Mouse (Mus musculus) kidney, embryonic 14.5 days (tissue): ENCODE results near the gene Zfp280d. TPM values are rescaled to one million over a fixed set of nuclear protein-coding genes. Genes with fewer than 3 reads are reported as not detected.

Experiments used
- ATAC-seq: fragments of 200-750 bp; cut with Nextera tagmentation; 2 replicates; pipeline ENCODE4 v1.8.0; 2017; ENCODE audit warnings: moderate number of reproducible peaks, mild to moderate bottlenecking, moderate TSS enrichment, moderate library complexity; ENCODE audit not compliant: low FRiP score, low TSS enrichment
- H3K27ac ChIP-seq: fragments of 300-500 bp; sonication (generic); 2 replicates; pipeline ENCODE4 v1.5.1; 2014; ENCODE audit warnings: low read depth, mild to moderate bottlenecking, low read length, moderate library complexity, mixed read lengths
- H3K27me3 ChIP-seq: fragments of 300-500 bp; sonication (generic); 2 replicates; pipeline ENCODE4 v1.6.1; 2014; ENCODE audit warnings: mild to moderate bottlenecking, low read length; ENCODE audit not compliant: control insufficient read depth, insufficient read depth
- H3K36me3 ChIP-seq: fragments of 300-500 bp; sonication (generic); 2 replicates; pipeline ENCODE4 v1.6.1; 2014; ENCODE audit warnings: low read length, mixed read lengths; ENCODE audit not compliant: control insufficient read depth, insufficient read depth
- H3K4me1 ChIP-seq: fragments of 300-500 bp; sonication (generic); 2 replicates; pipeline ENCODE4 v1.6.1; 2014; ENCODE audit warnings: low read length, mixed read lengths; ENCODE audit not compliant: control insufficient read depth, insufficient read depth
- H3K4me2 ChIP-seq: fragments of 300-500 bp; sonication (generic); replicated peaks from 2 replicates; pipeline ENCODE4 v1.6.1; 2014; ENCODE audit warnings: low read depth, mild to moderate bottlenecking, low read length
- H3K4me3 ChIP-seq: fragments of 300-500 bp; sonication (generic); 2 replicates; pipeline ENCODE4 v1.5.1; 2014; ENCODE audit warnings: mild to moderate bottlenecking, low read length
- H3K9ac ChIP-seq: fragments of 300-500 bp; sonication (generic); 2 replicates; pipeline ENCODE4 v1.6.1; 2014; ENCODE audit warnings: low read depth, mild to moderate bottlenecking, low read length, moderate library complexity
- H3K9me3 ChIP-seq: fragments of 300-500 bp; sonication (generic); 2 replicates; pipeline ENCODE4 v1.6.1; 2016; ENCODE audit warnings: low read length; ENCODE audit not compliant: control insufficient read depth
- WGBS: fragments of 180-500 bp; shearing (Covaris S2); extraction: QIAGEN DNeasy Blood & Tissue Kit; methylation state at CpG from one replicate; pipeline ENCODE4 v1.1.7; 2014; 5-methylcytosine and 5-hydroxymethylcytosine counted together
- polyA plus RNA-seq: library from polyadenylated mRNA; unstranded; fragments of >200 nt; fragmentation: Nextera tagmentation; extraction: Ambion mirVana; gene quantifications from 2 replicates; pipeline ENCODE4 v1.2.1, GENCODE M21; 2014

The Zfp280d gene
- polyA plus RNA-seq, 1 experiment from 2014 or later: 51.3 TPM

DNA sequence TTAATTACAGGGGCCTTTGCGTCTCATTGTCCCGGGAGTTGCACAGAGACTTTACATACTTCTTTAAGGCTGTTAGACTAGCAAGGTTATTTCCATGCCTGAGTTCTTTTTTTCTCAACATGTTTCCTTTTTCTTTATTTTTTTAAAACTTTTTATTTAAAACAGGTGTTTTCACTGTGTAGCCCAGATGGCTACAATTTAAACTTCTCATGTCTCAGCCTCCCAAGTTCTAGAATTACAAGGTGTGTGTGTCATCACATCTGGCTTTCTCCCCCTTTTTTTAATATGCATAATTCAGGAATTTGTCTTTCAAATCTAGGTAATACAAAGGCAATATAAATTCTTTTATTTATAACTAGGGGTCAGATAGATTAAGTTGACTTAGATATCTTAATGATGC is 58.6 kb downstream of the Zfp280d start:
- peaks cover 41% of the 10 kb centered on the region for H3K36me3 ChIP-seq
- no peaks in the 10 kb centered on the region for H3K4me1 ChIP-seq
- ATAC-seq: no peak
- no peak overlapping the region for H3K27ac ChIP-seq
- H3K9ac ChIP-seq: no peak overlapping the region
- no peak overlapping the region for H3K4me3 ChIP-seq
- WGBS: 93% methylated on average over 2 of the region's 2 CpGs
- no peak overlapping the region for H3K4me2 ChIP-seq
- no peaks in the 10 kb centered on the region for H3K9me3 ChIP-seq
- H3K27me3 ChIP-seq: no peaks in the 10 kb centered on the region

DNA sequence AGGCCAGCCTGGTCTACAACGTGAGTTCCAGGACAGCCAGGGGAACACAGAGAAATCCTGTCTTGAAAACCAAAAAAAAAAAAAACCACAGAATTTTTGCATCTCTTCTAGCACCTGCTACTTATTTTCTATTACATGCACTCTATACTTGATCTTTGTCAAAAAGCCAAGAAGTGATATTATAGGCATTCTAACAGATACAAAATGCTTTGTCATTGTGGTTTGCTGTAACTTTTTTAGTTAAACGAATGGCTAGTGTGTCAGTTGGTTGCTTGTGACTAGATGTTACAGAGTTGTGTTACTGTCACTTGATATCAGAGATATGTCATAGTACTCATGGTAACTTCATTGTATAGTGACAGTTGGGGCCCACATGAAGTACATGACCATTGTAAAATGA is 61.4 kb downstream of the Zfp280d start:
- ATAC-seq: no peak
- H3K4me3 ChIP-seq: no peak overlapping the region
- no peaks in the 10 kb centered on the region for H3K4me1 ChIP-seq
- H3K9ac ChIP-seq: no peak overlapping the region
- no peaks in the 10 kb centered on the region for H3K27me3 ChIP-seq
- no peaks in the 10 kb centered on the region for H3K9me3 ChIP-seq
- H3K36me3 ChIP-seq: peaks cover 41% of the 10 kb centered on the region
- no peak overlapping the region for H3K27ac ChIP-seq
- no peak overlapping the region for H3K4me2 ChIP-seq
- WGBS: 89% methylated on average over 2 of the region's 2 CpGs

DNA sequence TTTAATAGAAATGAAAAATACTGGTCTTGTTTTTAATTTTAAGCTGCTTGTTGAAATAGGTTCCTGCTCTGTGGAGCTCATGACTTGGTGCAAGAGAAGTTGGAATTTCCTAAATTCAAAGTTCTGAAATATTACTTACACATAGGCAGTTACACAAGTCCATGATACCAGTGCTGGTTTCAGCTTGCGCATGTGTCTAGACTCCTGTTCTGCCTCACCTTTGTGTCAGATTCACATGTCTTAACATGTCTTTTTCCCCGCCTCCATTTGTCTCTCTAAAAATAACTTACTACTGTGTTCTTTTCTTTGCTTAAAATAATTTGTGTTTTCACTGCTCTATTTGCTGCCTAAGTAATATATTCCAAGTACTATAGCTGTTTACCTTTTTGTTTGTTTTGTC is 64.5 kb downstream of the Zfp280d start:
- no peak for ATAC-seq
- WGBS: 96% methylated on average over 2 of the region's 2 CpGs
- Histone ChIP-seq H3K4me1 (no peaks in the 10 kb centered on the region), H3K27ac (no peak overlapping the region), H3K27me3 (no peaks in the 10 kb centered on the region), H3K4me2 (no peak overlapping the region), H3K9me3 (no peaks in the 10 kb centered on the region), H3K36me3 (peaks cover 29% of the 10 kb centered on the region), H3K4me3 (no peak overlapping the region), H3K9ac (no peak overlapping the region)

- Histone ChIP-seq H3K36me3 (peaks cover 9% of the 10 kb centered on the region), H3K27me3 (no peaks in the 10 kb centered on the region)
- ATAC-seq: no peak
Observed at GRCm38 (mm10) chr9:72343844-72344243, 69.2 kb downstream of the Zfp280d start.

GRCm38 (mm10) chr9:72372359-72372758 is 97.7 kb downstream of the Zfp280d start:
- 94% methylated on average over 2 of the region's 2 CpGs for WGBS
- no peaks in the 10 kb centered on the region for H3K9me3 ChIP-seq
- no peak overlapping the region for H3K9ac ChIP-seq
- H3K27me3 ChIP-seq: no peaks in the 10 kb centered on the region
- H3K36me3 ChIP-seq: no peaks in the 10 kb centered on the region
- H3K4me2 ChIP-seq: no peak overlapping the region
- ATAC-seq: no peak
- no peaks in the 10 kb centered on the region for H3K4me1 ChIP-seq
- no peak overlapping the region for H3K4me3 ChIP-seq
- H3K27ac ChIP-seq: no peak overlapping the region

More at GRCm38 (mm10) chr9:72343844-72344243, 69.2 kb downstream of the Zfp280d start:
- Histone ChIP-seq H3K4me2 (no peak overlapping the region), H3K27ac (no peak overlapping the region), H3K4me3 (no peak overlapping the region), H3K9me3 (no peaks in the 10 kb centered on the region), H3K4me1 (no peaks in the 10 kb centered on the region), H3K9ac (no peak overlapping the region)

GRCm38 (mm10) chr9:72374074-72374473 is 99.4 kb downstream of the Zfp280d start:
- H3K9ac ChIP-seq: no peak overlapping the region
- no peaks in the 10 kb centered on the region for H3K27me3 ChIP-seq
- no peak overlapping the region for H3K27ac ChIP-seq
- no peak overlapping the region for H3K4me3 ChIP-seq
- H3K4me1 ChIP-seq: no peaks in the 10 kb centered on the region
- WGBS: 94% methylated on average over 3 of the region's 3 CpGs
- H3K4me2 ChIP-seq: no peak overlapping the region
- H3K9me3 ChIP-seq: no peaks in the 10 kb centered on the region
- ATAC-seq: no peak
- H3K36me3 ChIP-seq: no peaks in the 10 kb centered on the region

- no peak overlapping the region for H3K27ac ChIP-seq
- no peak overlapping the region for H3K4me2 ChIP-seq
- no peaks in the 10 kb centered on the region for H3K36me3 ChIP-seq
- H3K9ac ChIP-seq: no peak overlapping the region
- H3K4me3 ChIP-seq: no peak overlapping the region
- H3K9me3 ChIP-seq: no peaks in the 10 kb centered on the region
- no peak for ATAC-seq
- no peaks in the 10 kb centered on the region for H3K4me1 ChIP-seq
- WGBS: 75% methylated on average over 4 of the region's 4 CpGs
- no peaks in the 10 kb centered on the region for H3K27me3 ChIP-seq
Observed at GRCm38 (mm10) chr9:72374996-72375395, 100.3 kb downstream of the Zfp280d start.

GRCm38 (mm10) chr9:72375639-72376038 is 101.0 kb downstream of the Zfp280d start:
- H3K4me1 ChIP-seq: no peaks in the 10 kb centered on the region
- no peak for ATAC-seq
- WGBS: 84% methylated on average over 3 of the region's 3 CpGs
- H3K9me3 ChIP-seq: no peaks in the 10 kb centered on the region
- no peak overlapping the region for H3K27ac ChIP-seq
- H3K9ac ChIP-seq: no peak overlapping the region
- no peaks in the 10 kb centered on the region for H3K27me3 ChIP-seq
- H3K4me2 ChIP-seq: no peak overlapping the region
- no peak overlapping the region for H3K4me3 ChIP-seq
- H3K36me3 ChIP-seq: no peaks in the 10 kb centered on the region

DNA sequence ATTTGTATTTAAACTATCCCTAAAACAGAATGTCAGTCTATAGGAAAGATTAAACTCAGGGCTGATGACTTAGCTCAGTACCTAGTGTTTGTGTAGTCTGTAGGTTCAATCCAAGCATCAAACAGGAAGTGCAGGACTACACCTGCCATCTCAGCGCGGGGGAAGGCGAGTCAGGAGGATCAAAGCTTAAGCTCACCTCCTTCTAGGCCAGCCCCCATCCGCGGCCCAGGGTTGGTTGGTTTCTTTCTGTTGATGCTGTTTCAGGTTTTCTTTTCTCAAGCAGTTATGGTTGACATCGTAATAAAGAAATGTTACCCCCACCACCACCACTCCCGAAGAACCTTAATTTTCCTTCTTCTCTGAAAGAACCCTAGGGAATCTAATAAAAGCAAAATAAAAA is 111.1 kb downstream of the Zfp280d start:
- H3K4me3 ChIP-seq: no peak overlapping the region
- ATAC-seq: no peak
- 85% methylated on average over 7 of the region's 7 CpGs for WGBS

GRCm38 (mm10) chr9:72388934-72389333 is 114.3 kb downstream of the Zfp280d start:
- Histone ChIP-seq H3K4me1 (no peaks in the 10 kb centered on the region), H3K27me3 (no peaks in the 10 kb centered on the region), H3K9me3 (no peaks in the 10 kb centered on the region), H3K9ac (no peak overlapping the region), H3K36me3 (no peaks in the 10 kb centered on the region), H3K27ac (no peak overlapping the region), H3K4me2 (no peak overlapping the region), H3K4me3 (no peak overlapping the region)
- WGBS: 90% methylated on average over 4 of the region's 4 CpGs
- ATAC-seq: no peak

More for the DNA sequence above, 111.1 kb downstream of the Zfp280d start:
- no peak overlapping the region for H3K4me2 ChIP-seq
- H3K4me1 ChIP-seq: no peaks in the 10 kb centered on the region
- H3K9me3 ChIP-seq: no peaks in the 10 kb centered on the region
- H3K27me3 ChIP-seq: no peaks in the 10 kb centered on the region
- H3K36me3 ChIP-seq: no peaks in the 10 kb centered on the region
- H3K27ac ChIP-seq: no peak overlapping the region
- no peak overlapping the region for H3K9ac ChIP-seq
